Mouse (Mus musculus): Measurements from ENCODE around the gene Ano10. TPM values are rescaled to one million over a fixed set of nuclear protein-coding genes. Genes with fewer than 3 reads are reported as not detected.

The Ano10 gene
- polyA plus RNA-seq, 1 experiment = 0.69 TPM

DNA sequence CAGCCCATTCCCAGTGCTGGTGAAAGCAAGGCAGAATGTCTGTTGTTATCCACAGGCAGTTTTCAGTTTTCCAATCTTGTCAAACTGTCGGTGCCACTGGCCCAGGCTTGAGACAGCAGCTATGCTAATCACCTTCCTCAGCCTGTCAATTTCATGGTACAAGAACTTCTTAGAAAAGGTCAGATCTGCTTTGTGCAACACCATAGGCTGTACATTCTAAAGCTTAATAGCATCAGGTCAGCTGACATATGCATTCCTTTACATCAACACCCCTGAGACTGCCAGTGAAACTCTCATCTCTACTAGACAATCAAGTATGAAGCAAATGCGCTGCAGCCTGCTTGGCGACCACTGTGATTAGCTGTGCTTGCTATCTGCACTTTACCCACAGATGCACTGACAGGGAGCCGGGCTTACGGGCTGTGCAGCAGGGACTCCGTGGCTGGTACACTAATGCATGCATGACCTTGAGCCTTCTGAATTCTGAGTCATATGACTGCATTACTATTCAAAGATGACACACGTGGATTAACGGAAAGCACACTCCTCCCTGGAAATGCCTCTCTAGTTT, 53.5 kb downstream of the Ano10 start:
- TF ChIP-seq GATA1 (IDR thresholded peaks at IDR 0.05; ENCODE audit: low read length) = no peak

GRCm38 (mm10) chr9:122234741-122235140, 59.5 kb downstream of the Ano10 start:
- TF ChIP-seq GATA1 (IDR thresholded peaks at IDR 0.05; ENCODE audit: low read length) = no peak

DNA sequence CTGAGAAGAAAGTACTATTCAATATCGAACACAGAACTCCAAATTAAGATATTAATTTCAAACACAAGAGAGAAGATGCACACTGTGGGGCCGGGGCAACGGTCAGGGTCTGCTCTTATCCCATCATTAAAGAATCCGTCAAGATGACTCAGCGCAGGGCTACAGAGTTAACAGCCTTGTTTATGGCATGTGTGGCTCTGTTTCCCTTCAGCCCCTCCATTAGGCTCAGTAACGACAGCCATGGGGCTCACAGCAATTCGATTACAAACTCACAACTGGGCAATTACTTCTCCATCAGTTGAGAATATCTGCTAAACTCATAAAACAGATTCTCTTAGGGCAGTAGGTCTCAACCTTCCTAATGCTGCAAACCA, 60.3 kb downstream of the Ano10 start:
- TF ChIP-seq GATA1 (IDR thresholded peaks at IDR 0.05; ENCODE audit: low read length) = no peak

DNA sequence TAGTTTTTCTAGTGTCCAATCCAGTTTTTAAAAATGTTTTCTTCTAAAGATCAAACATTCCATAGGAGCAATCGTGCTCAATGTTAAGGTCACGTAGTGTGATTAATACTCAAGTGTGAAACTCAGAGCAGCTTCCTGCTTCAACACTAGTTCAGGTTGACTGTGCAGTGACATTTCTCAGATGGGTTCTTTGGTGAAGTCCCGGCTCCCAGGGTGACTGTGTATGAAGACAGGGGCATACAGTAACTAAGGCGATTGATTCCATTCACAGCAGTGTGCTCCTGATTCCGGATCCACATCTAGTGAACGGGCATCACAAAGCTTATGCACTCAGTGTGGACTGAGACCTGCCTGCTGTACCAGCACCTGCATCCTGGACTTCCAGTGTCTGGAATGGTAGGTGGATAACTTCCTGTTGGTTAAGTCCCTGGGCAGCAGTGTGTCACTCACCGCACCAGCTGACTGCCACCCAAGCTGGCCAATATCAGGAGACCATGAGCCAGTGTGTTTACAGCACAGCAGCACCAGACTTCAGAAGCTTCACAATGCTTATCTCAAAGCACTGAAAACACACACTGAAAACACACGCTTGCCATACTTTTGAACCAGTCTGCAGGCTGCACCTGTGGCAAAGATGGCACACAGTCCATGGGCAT, 60.8 kb downstream of the Ano10 start:
- TF ChIP-seq GATA1 (IDR thresholded peaks at IDR 0.05; ENCODE audit: low read length) = no peak

DNA sequence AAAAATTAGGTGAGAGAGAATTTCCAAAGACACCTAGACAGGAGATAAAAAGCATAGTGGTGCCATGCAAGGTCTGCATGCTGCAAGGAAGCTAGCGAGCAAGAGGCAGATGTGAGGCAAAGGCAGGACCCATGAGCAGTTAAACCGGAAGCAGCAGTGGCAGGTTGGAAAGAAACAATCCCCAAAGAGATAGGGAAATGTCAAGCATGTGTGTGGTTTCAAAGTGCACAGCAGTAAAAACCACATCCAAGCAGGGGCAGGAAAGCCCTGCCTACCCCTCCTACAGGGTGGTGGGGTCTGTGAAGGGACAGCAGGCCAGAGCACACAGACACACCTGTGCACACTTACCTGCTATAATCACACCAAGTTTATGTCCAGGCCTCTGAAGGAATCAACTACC, 61.3 kb downstream of the Ano10 start:
- no peak for TF ChIP-seq GATA1 (IDR thresholded peaks at IDR 0.05; ENCODE audit: low read length)

GRCm38 (mm10) chr9:122230701-122231100, 63.5 kb downstream of the Ano10 start:
- no peak for TF ChIP-seq GATA1 (IDR thresholded peaks at IDR 0.05; ENCODE audit: low read length)

DNA sequence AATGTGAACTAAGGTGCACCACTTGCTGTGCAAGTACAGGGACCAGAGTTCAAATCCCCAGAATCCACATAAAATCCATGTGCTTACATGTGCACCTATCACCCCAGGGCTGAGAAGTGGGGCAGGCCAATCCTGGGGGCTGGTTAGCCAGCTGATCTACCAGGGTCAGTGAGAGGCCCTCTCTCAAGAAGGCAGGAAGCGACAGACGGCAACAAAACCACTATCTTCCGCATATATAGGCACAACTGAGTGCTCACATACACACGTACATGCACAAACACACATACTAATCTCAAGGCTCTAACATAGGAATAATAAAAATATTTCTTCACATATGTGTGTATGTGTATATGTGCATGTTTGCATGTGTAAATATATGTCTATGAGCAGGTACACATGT, 67.8 kb downstream of the Ano10 start:
- TF ChIP-seq GATA1 (IDR thresholded peaks at IDR 0.05; ENCODE audit: low read length) = no peak

DNA sequence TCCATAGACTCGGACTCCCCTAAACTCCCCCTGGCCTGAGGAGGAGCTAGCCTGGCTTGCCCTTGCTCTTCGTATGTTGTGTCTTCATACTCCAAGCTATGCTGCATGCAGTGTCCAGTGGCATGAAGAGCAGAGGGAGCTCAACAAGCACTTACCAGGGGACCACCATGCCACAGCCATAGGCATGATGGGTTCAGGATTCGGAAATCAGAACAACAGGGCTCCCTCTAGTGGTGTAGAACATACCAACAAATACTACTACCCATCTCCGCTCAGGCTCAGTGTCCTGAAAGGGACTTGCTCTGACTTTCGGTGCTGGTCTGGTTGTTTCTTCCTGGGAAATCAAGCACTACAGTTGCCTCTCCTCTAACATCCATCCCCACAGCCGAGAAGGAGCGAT, 68.9 kb downstream of the Ano10 start:
- no peak for TF ChIP-seq GATA1 (IDR thresholded peaks at IDR 0.05; ENCODE audit: low read length)

DNA sequence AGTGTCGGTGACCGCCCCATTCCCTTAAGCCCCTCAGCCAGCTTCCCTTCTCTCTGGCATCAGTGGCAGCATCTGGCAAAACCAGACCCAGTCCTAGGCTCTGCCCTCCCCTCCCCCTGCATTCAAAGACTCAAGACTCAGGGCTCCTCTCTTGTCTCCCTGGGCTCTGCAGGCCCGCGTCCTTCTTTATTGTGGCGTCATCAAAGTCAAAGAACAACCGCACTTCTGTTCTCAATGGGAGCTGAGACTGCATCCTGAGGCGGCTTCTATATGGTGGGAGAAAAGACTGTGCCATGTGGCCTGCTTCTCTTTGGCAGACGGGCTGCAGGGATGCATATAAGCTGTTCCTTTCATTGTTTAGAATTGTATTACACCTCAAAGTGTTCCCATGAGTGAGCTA, 71.2 kb downstream of the Ano10 start:
- no peak for TF ChIP-seq GATA1 (IDR thresholded peaks at IDR 0.05; ENCODE audit: low read length)

DNA sequence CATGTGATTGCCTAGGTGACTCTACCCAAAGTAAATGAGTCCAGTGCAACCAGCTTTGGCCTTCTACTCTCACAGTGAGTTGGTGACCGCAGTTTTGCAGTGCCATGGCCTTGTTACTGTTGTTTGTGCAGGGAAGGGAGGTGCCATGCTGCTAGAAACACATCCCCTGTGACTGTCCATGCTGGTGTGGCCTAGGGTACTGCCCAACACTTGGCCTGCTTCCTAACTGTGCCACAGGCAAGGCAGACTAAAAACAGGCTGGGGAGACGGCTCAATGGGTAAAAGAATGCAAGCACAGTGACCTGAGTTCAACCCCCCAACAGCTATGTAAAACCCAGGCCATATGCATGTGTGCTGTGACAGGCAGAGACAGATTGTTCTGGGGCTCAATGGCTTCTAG, 74.3 kb downstream of the Ano10 start:
- TF ChIP-seq GATA1 (IDR thresholded peaks at IDR 0.05; ENCODE audit: low read length) = no peak

- TF ChIP-seq GATA1 (IDR thresholded peaks at IDR 0.05; ENCODE audit: low read length) = no peak
Observed at GRCm38 (mm10) chr9:122216945-122217529, 77.2 kb downstream of the Ano10 start.

- TF ChIP-seq GATA1 (IDR thresholded peaks at IDR 0.05; ENCODE audit: low read length) = no peak
Observed at GRCm38 (mm10) chr9:122215118-122215517, 79.1 kb downstream of the Ano10 start.

GRCm38 (mm10) chr9:122208311-122208710, 85.9 kb downstream of the Ano10 start:
- no peak for TF ChIP-seq GATA1 (IDR thresholded peaks at IDR 0.05; ENCODE audit: low read length)

- TF ChIP-seq GATA1 (IDR thresholded peaks at IDR 0.05; ENCODE audit: low read length) = no peak
Observed at GRCm38 (mm10) chr9:122205543-122206200, 88.6 kb downstream of the Ano10 start.

GRCm38 (mm10) chr9:122204508-122204907, 89.7 kb downstream of the Ano10 start:
- TF ChIP-seq GATA1 (IDR thresholded peaks at IDR 0.05; ENCODE audit: low read length) = no peak

GRCm38 (mm10) chr9:122199253-122199652, 95.0 kb downstream of the Ano10 start:
- no peak for TF ChIP-seq GATA1 (IDR thresholded peaks at IDR 0.05; ENCODE audit: low read length)

GRCm38 (mm10) chr9:122198621-122199020, 95.6 kb downstream of the Ano10 start:
- no peak for TF ChIP-seq GATA1 (IDR thresholded peaks at IDR 0.05; ENCODE audit: low read length)

Data from G1E-ER4 (cell line).